Mouse (Mus musculus): ENCODE measurements around the gene Dnmt3a.

DNA sequence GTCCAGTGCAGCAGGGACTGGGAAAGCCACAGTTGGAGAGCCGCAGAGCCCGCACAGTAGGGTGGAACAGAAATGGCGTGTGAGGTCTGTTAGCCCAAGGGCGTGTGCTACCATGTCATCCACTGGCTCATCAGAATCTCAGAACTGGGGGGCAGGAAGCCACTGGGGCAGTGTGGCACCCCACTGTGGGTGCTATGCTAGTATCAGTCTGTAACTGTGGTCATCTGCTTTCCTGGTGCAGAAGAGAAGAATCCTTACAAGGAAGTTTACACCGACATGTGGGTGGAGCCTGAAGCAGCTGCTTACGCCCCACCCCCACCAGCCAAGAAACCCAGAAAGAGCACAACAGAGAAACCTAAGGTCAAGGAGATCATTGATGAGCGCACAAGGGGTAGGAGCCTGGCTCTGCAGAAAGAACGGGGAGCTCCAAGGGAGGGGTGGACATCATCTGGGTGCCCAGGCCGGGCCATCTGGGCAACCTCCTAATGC lies 91.3 kb downstream of the Dnmt3a start:
- TF ChIP-seq CTCF (IDR thresholded peaks at IDR 0.05; ENCODE audit: low read depth) = no peak
- no peak for TF ChIP-seq EP300 (IDR thresholded peaks at IDR 0.05; ENCODE audit: low read depth)
